Mouse (Mus musculus): ENCODE results near the gene March4.

- TF ChIP-seq CTCF (IDR thresholded peaks at IDR 0.05; ENCODE audit: insufficient read depth, low read depth, low read length) (no peak), POLR2A (IDR thresholded peaks at IDR 0.05; ENCODE audit: insufficient read depth, low read depth, low read length) (no peak)
These were observed 122.0 kb downstream of the March4 start for GRCm38 (mm10) chr1:72414561-72415253.

All from olfactory bulb, adult 2 months (tissue).